Mouse (Mus musculus) liver, adult 2 months (tissue): ENCODE measurements around the gene Phf23. TPM values are rescaled to one million over a fixed set of nuclear protein-coding genes. Genes with fewer than 3 reads are reported as not detected.

Experiments
- DNase-seq: peaks from one replicate; pipeline ENCODE4 v3.0.0-alpha.2; 2011; ENCODE audit warnings: low read depth, low spot score; ENCODE audit errors: extremely low read depth
- H3K27ac ChIP-seq: fragments of 200-500 bp; replicated peaks from 2 replicates; pipeline ENCODE4 v1.5.1; 2012; ENCODE audit warnings: low read depth, mild to moderate bottlenecking, control low read depth, inconsistent platforms, low read length; ENCODE audit not compliant: insufficient read depth
- H3K27me3 ChIP-seq: fragments of 200-500 bp; 2 replicates; pipeline ENCODE4 v1.6.1; 2012; ENCODE audit warnings: mild to moderate bottlenecking, moderate library complexity, low read length, inconsistent platforms; ENCODE audit not compliant: control insufficient read depth, insufficient read depth
- H3K36me3 ChIP-seq: fragments of 200-500 bp; 2 replicates; pipeline ENCODE4 v1.6.1; 2012; ENCODE audit warnings: low read length, inconsistent platforms; ENCODE audit not compliant: control insufficient read depth, insufficient read depth
- H3K4me1 ChIP-seq: fragments of 200-500 bp; 2 replicates; pipeline ENCODE4 v1.6.1; 2011; ENCODE audit warnings: low read length; ENCODE audit not compliant: control insufficient read depth, insufficient read depth
- H3K4me3 ChIP-seq: fragments of 200-500 bp; 2 replicates; pipeline ENCODE4 v1.5.1; 2011; ENCODE audit warnings: low read depth, mild to moderate bottlenecking, control low read depth, low read length, moderate library complexity; ENCODE audit not compliant: insufficient read depth
- H3K79me2 ChIP-seq: fragments of 200-500 bp; 2 replicates; pipeline ENCODE4 v1.6.1; 2012; ENCODE audit warnings: inconsistent platforms, mild to moderate bottlenecking, low read length, moderate library complexity; ENCODE audit not compliant: control insufficient read depth, insufficient read depth
- H3K9ac ChIP-seq: fragments of 200-500 bp; 2 replicates; pipeline ENCODE4 v1.6.1; 2012; ENCODE audit warnings: low read depth, mild to moderate bottlenecking, control low read depth, inconsistent platforms, low read length
- CTCF ChIP-seq: fragments of 200-500 bp; IDR thresholded peaks from 2 replicates; pipeline ENCODE4 v1.5.1; 2011; ENCODE audit warnings: low read depth, low read length, control low read depth
- POLR2A ChIP-seq: fragments of 200-500 bp; IDR thresholded peaks from 2 replicates; pipeline ENCODE4 v1.6.1; 2011; ENCODE audit warnings: low read length, control low read depth; ENCODE audit not compliant: insufficient read depth; ENCODE audit errors: extremely low read depth
- WGBS: fragments of 180-500 bp; shearing (Covaris S2); methylation state at CpG from one replicate; pipeline ENCODE4 v1.1.7; 2018; 5-methylcytosine and 5-hydroxymethylcytosine counted together
- polyA plus RNA-seq: library from polyadenylated mRNA; depleted of rRNA; stranded (reverse); fragments of >200 nt; gene quantifications from 2 replicates; pipeline ENCODE4 v1.2.3, GENCODE M21; 2012; rRNA removed
- total RNA-seq: library from RNA; depleted of rRNA; stranded (reverse); fragments of >200 nt; gene quantifications from 2 replicates; pipeline ENCODE4 v1.2.3, GENCODE M21; 2014; rRNA removed

The Phf23 gene
- total and polyA plus RNA-seq, 2 experiments, result 8.0 to 12.1 TPM

GRCm38 (mm10) chr11:70042309-70043085 lies 46.9 kb downstream of the Phf23 start:
- no peaks in the 10 kb centered on the region for H3K27me3 ChIP-seq
- WGBS, result 92% methylated on average over 23 of the region's 23 CpGs
- no peak overlapping the region for H3K9ac ChIP-seq
- H3K79me2 ChIP-seq, result no peaks in the 10 kb centered on the region
- peaks cover 4% of the 10 kb centered on the region; the same call in 1 of the 2 replicates for H3K4me1 ChIP-seq
- no peak for TF ChIP-seq POLR2A
- TF ChIP-seq CTCF, result no peak
- no peak overlapping the region for H3K27ac ChIP-seq
- no peak for DNase-seq
- no peaks in the 10 kb centered on the region for H3K36me3 ChIP-seq
- no peak overlapping the region for H3K4me3 ChIP-seq

GRCm38 (mm10) chr11:70043665-70044064 lies 48.1 kb downstream of the Phf23 start:
- WGBS, result 93% methylated on average over 7 of the region's 7 CpGs
- Histone ChIP-seq H3K79me2 (no peaks in the 10 kb centered on the region), H3K9ac (no peak overlapping the region), H3K27ac (no peak overlapping the region), H3K4me3 (no peak overlapping the region), H3K36me3 (no peaks in the 10 kb centered on the region), H3K4me1 (peaks cover under 1% of the 10 kb centered on the region; the same call in 1 of the 2 replicates), H3K27me3 (no peaks in the 10 kb centered on the region)
- TF ChIP-seq POLR2A (no peak), CTCF (no peak)
- no peak for DNase-seq

GRCm38 (mm10) chr11:70045435-70045834 lies 49.9 kb downstream of the Phf23 start:
- Histone ChIP-seq H3K79me2 (no peaks in the 10 kb centered on the region), H3K36me3 (no peaks in the 10 kb centered on the region), H3K27ac (no peak overlapping the region), H3K9ac (no peak overlapping the region), H3K4me3 (no peak overlapping the region), H3K4me1 (no peaks in the 10 kb centered on the region; the same call in 1 of the 2 replicates), H3K27me3 (no peaks in the 10 kb centered on the region)
- no peak for DNase-seq
- TF ChIP-seq CTCF (no peak), POLR2A (no peak)
- WGBS, result 70% methylated on average over 9 of the region's 9 CpGs

- Histone ChIP-seq H3K4me3 (no peak overlapping the region), H3K9ac (no peak overlapping the region), H3K4me1 (peaks cover 12% of the 10 kb centered on the region), H3K27me3 (no peaks in the 10 kb centered on the region), H3K36me3 (no peaks in the 10 kb centered on the region), H3K27ac (no peak overlapping the region), H3K79me2 (no peaks in the 10 kb centered on the region)
- no peak for DNase-seq
- 60% methylated on average over 6 of the region's 6 CpGs for WGBS
- no peak for TF ChIP-seq CTCF
- no peak for TF ChIP-seq POLR2A
Observed at GRCm38 (mm10) chr11:70049366-70049765, 53.8 kb downstream of the Phf23 start.

Other genes starting within 250 kb of the Phf23 start
Only the 30 nearest of the 39 such genes appear.
- 0.46 and 0.54 TPM in 2 replicates for gene Chrnb1, start 199.8 kb upstream of the Phf23 start, total RNA-seq
- gene Chrnb1, start 199.8 kb upstream of the Phf23 start, polyA plus RNA-seq, result 0.28 and 0.35 TPM in 2 replicates
- gene Fgf11, start 193.9 kb upstream of the Phf23 start, total RNA-seq, result 0.18 and 0.20 TPM in 2 replicates
- 0.33 and 0.34 TPM in 2 replicates for gene Fgf11, start 193.9 kb upstream of the Phf23 start, polyA plus RNA-seq
- gene Tmem102, start 190.2 kb upstream of the Phf23 start, total RNA-seq, result 2.3 and 2.4 TPM in 2 replicates
- gene Tmem102, start 190.2 kb upstream of the Phf23 start, polyA plus RNA-seq, result 13.5 and 15.7 TPM in 2 replicates
- not detected in 2 replicates for gene Gm39566, start 180.5 kb upstream of the Phf23 start, total RNA-seq
- gene Gm39566, start 180.5 kb upstream of the Phf23 start, polyA plus RNA-seq, result not detected in 2 replicates
- not detected in 2 replicates for gene Spem2, start 177.3 kb upstream of the Phf23 start, total RNA-seq
- not detected in 2 replicates for gene Spem2, start 177.3 kb upstream of the Phf23 start, polyA plus RNA-seq
- gene Spem1, start 173.6 kb upstream of the Phf23 start, total RNA-seq, result not detected in 2 replicates
- gene Spem1, start 173.6 kb upstream of the Phf23 start, polyA plus RNA-seq, result 0.09 TPM in 1 of 2 replicates, not detected in the other
- gene Nlgn2, start 158.0 kb upstream of the Phf23 start, total RNA-seq, result 0.18 and 0.34 TPM in 2 replicates
- 0.93 and 1.9 TPM in 2 replicates for gene Nlgn2, start 158.0 kb upstream of the Phf23 start, polyA plus RNA-seq
- 326 and 353 TPM in 2 replicates for gene Tmem256, start 157.3 kb upstream of the Phf23 start, total RNA-seq
- 284 and 370 TPM in 2 replicates for gene Tmem256, start 157.3 kb upstream of the Phf23 start, polyA plus RNA-seq
- 1.5 and 2.6 TPM in 2 replicates for gene Plscr3, start 149.4 kb upstream of the Phf23 start, total RNA-seq
- gene Plscr3, start 149.4 kb upstream of the Phf23 start, polyA plus RNA-seq, result 18.5 and 19.3 TPM in 2 replicates
- 0.07 and 0.18 TPM in 2 replicates for gene Tnk1, start 137.0 kb upstream of the Phf23 start, total RNA-seq
- 0.17 TPM in 2 replicates for gene Tnk1, start 137.0 kb upstream of the Phf23 start, polyA plus RNA-seq
- not detected in 2 replicates for gene Tmem95, start 117.8 kb upstream of the Phf23 start, total RNA-seq
- gene Tmem95, start 117.8 kb upstream of the Phf23 start, polyA plus RNA-seq, result not detected in 2 replicates
- 0.65 and 1.0 TPM in 2 replicates for gene Kctd11, start 114.4 kb upstream of the Phf23 start, total RNA-seq
- gene Kctd11, start 114.4 kb upstream of the Phf23 start, polyA plus RNA-seq, result 0.68 and 1.6 TPM in 2 replicates
- 1.2 and 1.9 TPM in 2 replicates for gene Acap1, start 100.2 kb upstream of the Phf23 start, total RNA-seq
- gene Acap1, start 100.2 kb upstream of the Phf23 start, polyA plus RNA-seq, result 2.3 and 3.3 TPM in 2 replicates
- 0.13 and 0.18 TPM in 2 replicates for gene 2810408A11Rik, start 94.8 kb upstream of the Phf23 start, total RNA-seq
- 0.06 and 0.11 TPM in 2 replicates for gene 2810408A11Rik, start 94.8 kb upstream of the Phf23 start, polyA plus RNA-seq
- gene Neurl4, start 94.7 kb upstream of the Phf23 start, total RNA-seq, result 10.1 and 14.0 TPM in 2 replicates
- 12.6 and 20.7 TPM in 2 replicates for gene Neurl4, start 94.7 kb upstream of the Phf23 start, polyA plus RNA-seq
- gene Gps2, start 81.9 kb upstream of the Phf23 start, total RNA-seq, result 7.0 and 8.5 TPM in 2 replicates
- gene Gps2, start 81.9 kb upstream of the Phf23 start, polyA plus RNA-seq, result 32.3 and 41.0 TPM in 2 replicates
- 321 and 404 TPM in 2 replicates for gene Eif5a, start 73.8 kb upstream of the Phf23 start, total RNA-seq
- gene Eif5a, start 73.8 kb upstream of the Phf23 start, polyA plus RNA-seq, result 374 and 408 TPM in 2 replicates
- not detected in 2 replicates for gene Ybx2, start 60.0 kb upstream of the Phf23 start, total RNA-seq
- gene Ybx2, start 60.0 kb upstream of the Phf23 start, polyA plus RNA-seq, result 0.20 TPM in 1 of 2 replicates, not detected in the other
- gene Slc2a4, start 47.6 kb upstream of the Phf23 start, total RNA-seq, result 0.60 and 0.83 TPM in 2 replicates
- gene Slc2a4, start 47.6 kb upstream of the Phf23 start, polyA plus RNA-seq, result 0.39 and 0.58 TPM in 2 replicates
- gene Cldn7, start 31.0 kb upstream of the Phf23 start, total RNA-seq, result 0.20 and 0.37 TPM in 2 replicates
- 0.26 and 0.46 TPM in 2 replicates for gene Cldn7, start 31.0 kb upstream of the Phf23 start, polyA plus RNA-seq
- 6.6 and 13.4 TPM in 2 replicates for gene Ctdnep1, start 14.6 kb upstream of the Phf23 start, total RNA-seq
- gene Ctdnep1, start 14.6 kb upstream of the Phf23 start, polyA plus RNA-seq, result 39.1 and 45.3 TPM in 2 replicates
- 19.5 and 21.3 TPM in 2 replicates for gene Elp5, start 13.3 kb upstream of the Phf23 start, total RNA-seq
- gene Elp5, start 13.3 kb upstream of the Phf23 start, polyA plus RNA-seq, result 30.8 and 33.7 TPM in 2 replicates
- 175 and 176 TPM in 2 replicates for gene Gabarap, start 4.6 kb upstream of the Phf23 start, total RNA-seq
- 430 and 476 TPM in 2 replicates for gene Gabarap, start 4.6 kb upstream of the Phf23 start, polyA plus RNA-seq
- gene Dvl2, start 4.8 kb downstream of the Phf23 start, total RNA-seq, result 2.8 TPM in 2 replicates
- gene Dvl2, start 4.8 kb downstream of the Phf23 start, polyA plus RNA-seq, result 3.7 and 4.5 TPM in 2 replicates
- gene Acadvl, start 19.6 kb downstream of the Phf23 start, total RNA-seq, result 314 and 344 TPM in 2 replicates
- 302 and 314 TPM in 2 replicates for gene Acadvl, start 19.6 kb downstream of the Phf23 start, polyA plus RNA-seq
- gene Dlg4, start 21.2 kb downstream of the Phf23 start, total RNA-seq, result 0.37 and 1.0 TPM in 2 replicates
- gene Dlg4, start 21.2 kb downstream of the Phf23 start, polyA plus RNA-seq, result 1.1 and 1.3 TPM in 2 replicates
- 531 and 680 TPM in 2 replicates for gene Asgr1, start 58.3 kb downstream of the Phf23 start, total RNA-seq
- 730 and 786 TPM in 2 replicates for gene Asgr1, start 58.3 kb downstream of the Phf23 start, polyA plus RNA-seq
- gene Asgr2, start 96.9 kb downstream of the Phf23 start, total RNA-seq, result 166 and 194 TPM in 2 replicates
- 212 and 216 TPM in 2 replicates for gene Asgr2, start 96.9 kb downstream of the Phf23 start, polyA plus RNA-seq
- 0.27 TPM in 1 of 2 replicates, not detected in the other for gene Mgl2, start 134.6 kb downstream of the Phf23 start, total RNA-seq
- 0.06 and 0.09 TPM in 2 replicates for gene Mgl2, start 134.6 kb downstream of the Phf23 start, polyA plus RNA-seq
- gene Clec10a, start 160.4 kb downstream of the Phf23 start, total RNA-seq, result 0.55 and 0.67 TPM in 2 replicates
- 0.27 and 0.95 TPM in 2 replicates for gene Clec10a, start 160.4 kb downstream of the Phf23 start, polyA plus RNA-seq